Mouse (Mus musculus) MEL (cell line): ENCODE results near the gene Rgs6. TPM values are rescaled to one million over a fixed set of nuclear protein-coding genes. Genes with fewer than 3 reads are reported as not detected.

Experiments
- DNase-seq: peaks from one replicate; pipeline ENCODE4 v3.0.0; 2011; ENCODE audit warnings: low read depth, low spot score
- H3K27ac ChIP-seq: 2 replicates; pipeline ENCODE4 v1.5.1; 2012; ENCODE audit warnings: low read depth, mild to moderate bottlenecking, control low read depth, low read length, moderate library complexity; ENCODE audit not compliant: control insufficient read depth
- H3K27me3 ChIP-seq, 2 experiments: fragments of 150-350 bp in 1 of 2; sonication (generic) in 1 of 2; 2 replicates each; pipeline ENCODE4 v1.6.1; 2012; ENCODE audit warnings: low read length in 2 of 2, mild to moderate bottlenecking in 2 of 2, improper control_type of control experiment in 1 of 2, moderate library complexity in 1 of 2; ENCODE audit not compliant: insufficient read depth in 2 of 2, control insufficient read depth in 1 of 2
- H3K36me3 ChIP-seq, 2 experiments: 2 replicates each; pipeline ENCODE4 v1.6.1; 2012 to 2014; ENCODE audit warnings: low read length in 2 of 2, improper control_type of control experiment in 1 of 2, inconsistent platforms in 1 of 2, mild to moderate bottlenecking in 1 of 2; ENCODE audit not compliant: insufficient read depth in 2 of 2, control insufficient read depth in 1 of 2
- H3K4me1 ChIP-seq, 2 experiments: fragments of 150-350 bp in 1 of 2; sonication (generic) in 1 of 2; 2 replicates each; pipeline ENCODE4 v1.6.1; 2012; ENCODE audit warnings: low read length in 2 of 2, improper control_type of control experiment in 1 of 2, mild to moderate bottlenecking in 1 of 2; ENCODE audit not compliant: insufficient read depth in 2 of 2, control insufficient read depth in 1 of 2
- H3K4me3 ChIP-seq, 2 experiments: fragments of 150-350 bp in 1 of 2; sonication (generic) in 1 of 2; 2 replicates each; pipeline ENCODE4 v1.5.1; 2012; ENCODE audit warnings: low read depth in 2 of 2, low read length in 2 of 2, mild to moderate bottlenecking in 2 of 2, moderate library complexity in 2 of 2, control low read depth in 1 of 2, improper control_type of control experiment in 1 of 2; ENCODE audit not compliant: control insufficient read depth in 1 of 2, insufficient read depth in 1 of 2
- H3K79me2 ChIP-seq: 2 replicates; pipeline ENCODE4 v1.6.1; 2012; ENCODE audit warnings: mild to moderate bottlenecking, low read length, moderate library complexity; ENCODE audit not compliant: control insufficient read depth, poor library complexity, insufficient read depth
- H3K9ac ChIP-seq: 2 replicates; pipeline ENCODE4 v1.6.1; 2012; ENCODE audit warnings: low read depth, mild to moderate bottlenecking, control low read depth, low read length, moderate library complexity; ENCODE audit not compliant: control insufficient read depth, poor library complexity, severe bottlenecking
- H3K9me3 ChIP-seq: fragments of 150-350 bp; sonication (generic); replicated peaks from 2 replicates; pipeline ENCODE4 v1.6.1; 2012; ENCODE audit warnings: mild to moderate bottlenecking, low read length, improper control_type of control experiment, moderate library complexity; ENCODE audit not compliant: insufficient read depth
- CHD2 ChIP-seq: IDR thresholded peaks from 2 replicates; pipeline ENCODE4 v1.6.1; 2011; ENCODE audit warnings: low read length, improper control_type of control experiment
- CTCF ChIP-seq, 3 experiments: IDR thresholded peaks in 2 of 3; conservative IDR thresholded peaks in 1 of 3; 2 replicates each; pipeline ENCODE4 v1.5.1; 2011 to 2012; ENCODE audit warnings: low read length in 3 of 3, low read depth in 2 of 3, mild to moderate bottlenecking in 2 of 3, improper control_type of control experiment in 1 of 3, inconsistent platforms in 1 of 3, mixed read lengths in 1 of 3, moderate library complexity in 1 of 3; ENCODE audit not compliant: control insufficient read depth in 1 of 3, insufficient read depth in 1 of 3, poor library complexity in 1 of 3, severe bottlenecking in 1 of 3
- ELF1 ChIP-seq: IDR thresholded peaks from 2 replicates; pipeline ENCODE4 v1.6.1; 2014; ENCODE audit warnings: low read depth, mild to moderate bottlenecking, inconsistent platforms, low read length, improper control_type of control experiment, moderate library complexity
- ETS1 ChIP-seq: IDR thresholded peaks from 2 replicates; pipeline ENCODE4 v1.6.1; 2012; ENCODE audit warnings: low read depth, mild to moderate bottlenecking, inconsistent platforms, low read length, improper control_type of control experiment, moderate library complexity
- HCFC1 ChIP-seq: IDR thresholded peaks from 2 replicates; pipeline ENCODE4 v1.6.1; 2012; ENCODE audit warnings: low read depth, mild to moderate bottlenecking, inconsistent platforms, low read length, improper control_type of control experiment, moderate library complexity
- JUND ChIP-seq: IDR thresholded peaks from 2 replicates; pipeline ENCODE4 v1.6.1; 2011; ENCODE audit warnings: low read depth, mild to moderate bottlenecking, improper control_type of control experiment, low read length
- KAT2A ChIP-seq: conservative IDR thresholded peaks from 2 replicates; pipeline ENCODE4 v1.6.1; 2012; ENCODE audit warnings: low read depth, low read length, improper control_type of control experiment, inconsistent platforms
- MAX ChIP-seq: IDR thresholded peaks from 2 replicates; pipeline ENCODE4 v1.6.1; 2011; ENCODE audit warnings: low read length, improper control_type of control experiment
- MAZ ChIP-seq: IDR thresholded peaks from 2 replicates; pipeline ENCODE4 v1.6.1; 2012; ENCODE audit warnings: low read depth, mild to moderate bottlenecking, inconsistent platforms, low read length, improper control_type of control experiment
- MEF2A ChIP-seq: IDR thresholded peaks from 2 replicates; pipeline ENCODE4 v1.6.1; 2014; ENCODE audit warnings: low read depth, mild to moderate bottlenecking, inconsistent platforms, low read length, improper control_type of control experiment; ENCODE audit not compliant: poor library complexity, insufficient replicate concordance, severe bottlenecking; ENCODE audit errors: extremely low read depth
- NRF1 ChIP-seq: IDR thresholded peaks from 2 replicates; pipeline ENCODE4 v1.6.1; 2014; ENCODE audit warnings: low read depth, mild to moderate bottlenecking, inconsistent platforms, low read length, improper control_type of control experiment, moderate library complexity; ENCODE audit not compliant: poor library complexity, insufficient read depth, severe bottlenecking
- POLR2A ChIP-seq, 2 experiments: IDR thresholded peaks; 2 replicates each; pipeline ENCODE4 v1.6.1; 2011 to 2012; ENCODE audit warnings: low read length in 2 of 2, mild to moderate bottlenecking in 2 of 2, control low read depth in 1 of 2, improper control_type of control experiment in 1 of 2, low read depth in 1 of 2, moderate library complexity in 1 of 2; ENCODE audit not compliant: control insufficient read depth in 1 of 2, insufficient read depth in 1 of 2, poor library complexity in 1 of 2
- POLR2AphosphoS2 ChIP-seq: IDR thresholded peaks from 2 replicates; pipeline ENCODE4 v1.6.1; 2011; ENCODE audit warnings: low read length, improper control_type of control experiment
- RAD21 ChIP-seq: IDR thresholded peaks from 2 replicates; pipeline ENCODE4 v1.6.1; 2011; ENCODE audit warnings: mild to moderate bottlenecking, low read depth, low read length, improper control_type of control experiment
- UBTF ChIP-seq: IDR thresholded peaks from 2 replicates; pipeline ENCODE4 v1.6.1; 2012; ENCODE audit warnings: low read depth, mild to moderate bottlenecking, inconsistent platforms, low read length, improper control_type of control experiment, moderate library complexity, borderline replicate concordance; ENCODE audit not compliant: insufficient read depth
- ZC3H11A ChIP-seq: IDR thresholded peaks from 2 replicates; pipeline ENCODE4 v1.6.1; 2012; ENCODE audit warnings: low read depth, mild to moderate bottlenecking, inconsistent platforms, low read length, improper control_type of control experiment
- ZKSCAN1 ChIP-seq: IDR thresholded peaks from 2 replicates; pipeline ENCODE4 v1.6.1; 2012; ENCODE audit warnings: low read depth, mild to moderate bottlenecking, inconsistent platforms, low read length, improper control_type of control experiment, moderate library complexity
- ZNF384 ChIP-seq: IDR thresholded peaks from 2 replicates; pipeline ENCODE4 v1.6.1; 2012; ENCODE audit warnings: low read depth, mild to moderate bottlenecking, inconsistent platforms, low read length, improper control_type of control experiment
- polyA plus RNA-seq, 2 experiments: library from polyadenylated mRNA; stranded (reverse) in 1 of 2; unstranded in 1 of 2; fragments of >175 nt in 1 of 2; fragments of >200 nt in 1 of 2; gene quantifications; 2 replicates each; pipeline versions ENCODE4 v1.2.1 to v1.2.4; 2012; ENCODE audit warnings: low replicate concordance in 2 of 2, low read depth in 1 of 2; ENCODE audit not compliant: insufficient read length in 2 of 2, insufficient read depth in 1 of 2, missing spikeins in 1 of 2
- total RNA-seq: library from RNA; depleted of rRNA; stranded (reverse); fragments of 300-350 nt; gene quantifications from 2 replicates; pipeline ENCODE4 v1.2.3, GENCODE M21; 2012

Gene Rgs6
- total and polyA plus RNA-seq, 3 experiments = not detected

DNA sequence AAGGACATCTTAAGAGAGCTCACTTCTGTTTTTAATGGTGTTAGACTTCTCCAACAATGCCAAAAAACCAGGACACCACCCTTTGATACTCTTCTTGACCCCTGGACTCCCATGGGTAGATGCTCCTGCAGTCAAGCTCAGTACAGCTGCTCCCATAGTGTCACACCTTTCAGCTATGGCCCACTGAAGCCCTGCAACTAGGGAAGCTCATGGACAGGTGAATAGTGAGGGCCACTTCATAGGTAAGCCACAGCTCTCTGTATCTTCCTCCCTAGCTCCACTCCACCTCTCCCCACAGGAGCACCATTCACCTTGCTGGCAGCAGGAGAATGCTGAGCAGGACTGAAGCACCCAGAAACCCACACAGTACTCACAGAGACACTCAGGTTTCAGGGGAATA, 384.6 kb downstream of the Rgs6 start:
- H3K27me3 ChIP-seq = peaks cover 0 to 5% of the 10 kb centered on the region in 2 experiments; a peak in 2 of 4 replicates
- H3K4me1 ChIP-seq = no peaks in the 10 kb centered on the region
- no peak overlapping the region for H3K4me3 ChIP-seq
- H3K79me2 ChIP-seq = no peaks in the 10 kb centered on the region
- H3K9ac ChIP-seq = no peak overlapping the region
- H3K9me3 ChIP-seq = no peaks in the 10 kb centered on the region
- no peak for DNase-seq
- no peak for TF ChIP-seq POLR2AphosphoS2
- no peak for TF ChIP-seq MEF2A
- no peak for TF ChIP-seq ETS1
- TF ChIP-seq UBTF = no peak
- TF ChIP-seq ZC3H11A = no peak
- no peak for TF ChIP-seq ZKSCAN1
- no peak for TF ChIP-seq KAT2A
- H3K27ac ChIP-seq = no peak overlapping the region
- H3K36me3 ChIP-seq = no peaks in the 10 kb centered on the region

DNA sequence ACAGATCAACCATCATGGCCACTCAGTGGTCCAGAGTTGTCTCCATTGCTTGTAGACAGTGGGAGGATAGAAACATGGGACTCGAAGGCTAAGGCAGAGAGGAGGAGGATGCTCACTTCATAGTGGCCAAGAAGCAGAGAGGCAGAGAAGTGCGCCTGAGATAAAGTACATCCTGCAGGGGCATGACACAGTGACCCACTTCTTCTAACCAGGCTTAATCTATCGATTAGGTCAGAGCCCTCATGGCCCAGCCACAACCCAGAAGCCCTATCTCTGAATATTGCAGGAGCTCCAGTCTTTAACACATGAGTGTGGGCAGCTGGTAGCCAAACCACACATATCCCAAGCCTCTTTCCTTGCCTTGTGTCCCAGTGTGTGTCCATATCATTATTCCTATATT, 385.7 kb downstream of the Rgs6 start:
- no peaks in the 10 kb centered on the region for H3K36me3 ChIP-seq
- TF ChIP-seq POLR2A (IDR thresholded peaks at IDR 0.05; ENCODE audit: control insufficient read depth in 1 of 2, insufficient read depth in 1 of 2, low read depth in 1 of 2, low read length in 2 of 2, poor library complexity in 1 of 2) (no peak), HCFC1 (no peak), UBTF (no peak), MAX (no peak), JUND (no peak), MAZ (no peak), ZNF384 (no peak), CTCF (IDR thresholded peaks at IDR 0.05 in 2 of 3, conservative IDR thresholded peaks at IDR 0.05 in 1 of 3; ENCODE audit: control insufficient read depth in 1 of 3, insufficient read depth in 1 of 3, low read depth in 2 of 3, low read length in 3 of 3, poor library complexity in 1 of 3, severe bottlenecking in 1 of 3) (no peak)
- peaks cover 0 to 5% of the 10 kb centered on the region in 2 experiments; a peak in 2 of 4 replicates for H3K27me3 ChIP-seq
- H3K4me3 ChIP-seq = no peak overlapping the region
- no peaks in the 10 kb centered on the region for H3K9me3 ChIP-seq
- no peak for DNase-seq
- H3K79me2 ChIP-seq = no peaks in the 10 kb centered on the region
- H3K4me1 ChIP-seq = no peaks in the 10 kb centered on the region
- no peak overlapping the region for H3K27ac ChIP-seq
- no peak overlapping the region for H3K9ac ChIP-seq

DNA sequence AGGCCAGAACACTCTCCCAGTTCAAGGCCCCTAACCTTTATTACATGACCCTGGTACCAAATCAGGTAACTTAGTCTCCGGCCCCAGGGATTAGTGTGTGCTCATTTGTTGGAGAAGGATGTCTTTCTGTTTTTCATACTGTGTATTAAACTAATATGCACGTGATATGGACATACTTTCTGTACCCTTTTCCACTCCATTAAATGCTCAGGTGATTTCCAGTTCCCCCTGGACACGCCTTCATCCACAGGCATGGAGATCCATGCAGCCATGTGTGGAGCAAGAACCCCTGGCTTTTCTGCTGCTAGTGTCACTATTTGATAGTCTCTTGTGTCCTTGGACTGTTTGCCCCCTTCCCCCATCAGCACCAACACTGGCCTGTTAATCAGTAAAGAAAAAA, 390.2 kb downstream of the Rgs6 start:
- no peaks in the 10 kb centered on the region for H3K36me3 ChIP-seq
- no peak for DNase-seq
- H3K9ac ChIP-seq = no peak overlapping the region
- peaks cover 2% of the 10 kb centered on the region in 2 experiments for H3K27me3 ChIP-seq
- no peaks in the 10 kb centered on the region for H3K9me3 ChIP-seq
- H3K4me1 ChIP-seq = no peaks in the 10 kb centered on the region
- H3K27ac ChIP-seq = no peak overlapping the region
- no peaks in the 10 kb centered on the region for H3K79me2 ChIP-seq
- H3K4me3 ChIP-seq = no peak overlapping the region
- TF ChIP-seq ELF1 = no peak
- TF ChIP-seq RAD21 = no peak
- TF ChIP-seq CHD2 = no peak
- TF ChIP-seq NRF1 = no peak
- TF ChIP-seq HCFC1 = no peak
